Mouse (Mus musculus) intestine, postnatal 0 days (tissue): ENCODE measurements at regions not wholly inside any gene's neighbourhood (a gene's known extent, or its start where the extent isn't known, plus 50 kb on each side); places are given as distances from the start of the nearest gene placed in this dataset. TPM values are rescaled to one million over a fixed set of nuclear protein-coding genes. Genes with fewer than 3 reads are reported as not detected.
"Not testable (repeated sequence)": the region's sequence is repeated elsewhere in the genome, so short reads cannot be mapped to it uniquely, and the experiment has no call there.

ENCODE experiments used
- ATAC-seq: fragments of 200-750 bp; cut with Nextera tagmentation; 2 replicates; pipeline ENCODE4 v1.8.0; 2017; ENCODE audit warnings: mild to moderate bottlenecking, moderate TSS enrichment, moderate library complexity
- H3K27ac ChIP-seq: fragments of 300-500 bp; sonication (generic); 2 replicates; pipeline ENCODE4 v1.5.1; 2014; ENCODE audit warnings: mild to moderate bottlenecking, low read depth, low read length, moderate library complexity
- H3K27me3 ChIP-seq: fragments of 300-500 bp; sonication (generic); replicated peaks from 2 replicates; pipeline ENCODE4 v1.6.1; 2014; ENCODE audit warnings: low read length, mixed read lengths; ENCODE audit not compliant: control insufficient read depth, insufficient read depth
- H3K36me3 ChIP-seq: fragments of 300-500 bp; sonication (generic); 2 replicates; pipeline ENCODE4 v1.6.1; 2014; ENCODE audit warnings: mild to moderate bottlenecking, moderate library complexity; ENCODE audit not compliant: control insufficient read depth, insufficient read depth
- H3K4me1 ChIP-seq: fragments of 300-500 bp; sonication (generic); replicated peaks from 2 replicates; pipeline ENCODE4 v1.6.1; 2014; ENCODE audit warnings: antibody characterized with exemption, low read length, mixed read lengths; ENCODE audit not compliant: control insufficient read depth, insufficient read depth
- H3K4me2 ChIP-seq: fragments of 300-500 bp; sonication (generic); replicated peaks from 2 replicates; pipeline ENCODE4 v1.6.1; 2014; ENCODE audit warnings: low read depth, mild to moderate bottlenecking, moderate library complexity
- H3K4me3 ChIP-seq: fragments of 300-500 bp; sonication (generic); 2 replicates; pipeline ENCODE4 v1.5.1; 2014; ENCODE audit warnings: low read depth, low read length
- H3K9ac ChIP-seq: fragments of 300-500 bp; sonication (generic); 2 replicates; pipeline ENCODE4 v1.6.1; 2014; ENCODE audit warnings: mild to moderate bottlenecking, low read depth, low read length
- H3K9me3 ChIP-seq: fragments of 300-500 bp; sonication (generic); 2 replicates; pipeline ENCODE4 v1.6.1; 2016; ENCODE audit warnings: mixed run types; ENCODE audit not compliant: control insufficient read depth
- CTCF ChIP-seq: sonication (generic); IDR thresholded peaks from 2 replicates; pipeline ENCODE4 v1.5.1; 2016; ENCODE audit warnings: low read depth, mild to moderate bottlenecking, control low read depth, antibody characterized with exemption, moderate library complexity
- WGBS: fragments of 180-500 bp; shearing (Covaris S2); extraction: QIAGEN DNeasy Blood & Tissue Kit; methylation state at CpG from one replicate; pipeline ENCODE4 v1.1.7; 2014; 5-methylcytosine and 5-hydroxymethylcytosine counted together
- microRNA-seq: library from miRNA; unstranded; fragments of <30 nt; microRNA quantifications from one replicate; pipeline ENCODE4, GENCODE M21; 2016

DNA sequence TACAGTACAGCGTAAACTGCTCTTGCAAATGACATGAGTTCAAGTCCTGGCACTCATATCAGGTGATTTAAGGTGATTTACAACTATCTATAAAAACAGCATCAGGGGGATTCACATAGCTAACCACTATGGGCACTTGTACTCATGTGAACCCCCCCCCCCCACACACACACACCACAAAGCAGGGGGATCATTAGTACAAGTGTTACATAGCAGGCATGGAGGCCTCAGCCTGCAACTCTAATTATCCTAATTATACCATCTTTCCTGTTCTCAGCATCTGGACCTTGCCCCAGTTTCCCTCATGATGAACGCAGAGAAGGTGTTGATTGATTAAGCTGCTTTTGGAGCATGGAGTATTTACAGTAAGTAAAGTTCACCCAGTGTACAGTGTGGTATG, 773.5 kb downstream of the Trib2 start:
- no peak overlapping the region for H3K27ac ChIP-seq
- no peak overlapping the region for H3K9ac ChIP-seq
- no peak overlapping the region for H3K4me3 ChIP-seq
- no peak for ATAC-seq
- no peak for TF ChIP-seq CTCF
- no peaks in the 10 kb centered on the region for H3K27me3 ChIP-seq
- no peaks in the 10 kb centered on the region for H3K4me1 ChIP-seq
- 84% methylated on average over 2 of the region's 2 CpGs for WGBS
- no peaks in the 10 kb centered on the region for H3K36me3 ChIP-seq
- H3K4me2 ChIP-seq = no peak overlapping the region
- H3K9me3 ChIP-seq = no peaks in the 10 kb centered on the region

DNA sequence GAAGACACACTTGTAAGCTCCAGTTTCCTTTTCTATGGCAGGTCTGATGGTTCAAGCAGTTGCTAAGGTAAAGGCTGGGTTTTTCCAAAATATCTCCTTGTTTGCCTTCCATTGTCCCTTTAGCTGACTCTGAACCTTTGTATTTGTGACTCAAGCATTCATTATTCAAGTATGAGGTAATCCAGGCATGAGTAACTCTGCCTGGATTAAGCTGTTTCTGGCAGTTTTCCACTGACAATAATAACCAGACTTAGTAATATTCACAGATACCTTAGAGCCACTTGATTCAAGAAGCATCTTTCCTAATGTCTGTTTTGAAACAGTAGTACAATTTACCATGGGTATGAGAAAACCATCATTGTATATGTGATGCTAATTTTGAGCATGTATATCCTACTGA, 805.6 kb downstream of the Trib2 start:
- TF ChIP-seq CTCF = no peak
- Histone ChIP-seq H3K27ac (no peak overlapping the region), H3K4me1 (no peaks in the 10 kb centered on the region), H3K9ac (no peak overlapping the region), H3K4me2 (no peak overlapping the region), H3K27me3 (no peaks in the 10 kb centered on the region), H3K36me3 (no peaks in the 10 kb centered on the region), H3K4me3 (no peak overlapping the region), H3K9me3 (no peaks in the 10 kb centered on the region)
- ATAC-seq = no peak

DNA sequence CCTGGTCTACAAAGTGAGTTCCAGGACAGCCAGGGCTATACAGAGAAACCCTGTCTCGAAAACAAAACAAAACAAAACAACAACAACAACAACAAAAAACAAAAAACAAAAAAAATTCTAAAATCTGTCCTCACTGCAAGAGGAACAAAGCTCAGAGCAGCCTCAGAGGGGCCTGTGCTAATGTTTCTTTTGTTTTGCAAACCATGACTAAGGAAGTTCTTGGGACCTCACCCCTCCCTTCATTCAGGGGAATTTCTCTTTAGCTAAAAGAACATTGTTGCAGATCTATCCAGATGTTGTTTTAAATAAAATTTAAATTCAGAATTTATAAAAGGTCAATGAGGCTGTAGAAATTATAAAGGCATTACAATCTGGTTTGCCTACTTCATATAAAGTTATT, 814.3 kb downstream of the Trib2 start:
- not testable (repeated sequence) for H3K4me3 ChIP-seq, H3K4me1 ChIP-seq, H3K4me2 ChIP-seq, H3K27me3 ChIP-seq, H3K9me3 ChIP-seq, H3K27ac ChIP-seq, H3K36me3 ChIP-seq, H3K9ac ChIP-seq, ATAC-seq
- 19% methylated on average over 1 of the region's 1 CpGs for WGBS

Small RNAs in the stretch of these regions (microRNA-seq; reads per million reads assigned to microRNA genes)
- not detected for gene Gm27682
